Mouse (Mus musculus) midbrain, postnatal 0 days (tissue): ENCODE data around the gene Invs. TPM values are rescaled to one million over a fixed set of nuclear protein-coding genes. Genes with fewer than 3 reads are reported as not detected.
"Not testable (repeated sequence)": the region's sequence is repeated elsewhere in the genome, so short reads cannot be mapped to it uniquely, and the experiment has no call there.

Experiments
- ATAC-seq: fragments of 200-750 bp; cut with Nextera tagmentation; 2 replicates; pipeline ENCODE4 v1.8.0; 2017; ENCODE audit warnings: moderate number of reproducible peaks, mild to moderate bottlenecking, moderate TSS enrichment, moderate library complexity; ENCODE audit not compliant: low FRiP score
- DNase-seq: peaks from one replicate; pipeline ENCODE4 v3.0.0-alpha.2; 2015; ENCODE audit warnings: low spot score
- H3K27ac ChIP-seq: fragments of 300-500 bp; sonication (generic); 2 replicates; pipeline ENCODE4 v1.5.1; 2014; ENCODE audit warnings: low read depth, mild to moderate bottlenecking, low read length, mixed read lengths
- H3K27me3 ChIP-seq: fragments of 300-500 bp; sonication (generic); 2 replicates; pipeline ENCODE4 v1.6.1; 2014; ENCODE audit warnings: low read length, control low read depth, mixed read lengths; ENCODE audit not compliant: insufficient read depth
- H3K36me3 ChIP-seq: fragments of 300-500 bp; sonication (generic); 2 replicates; pipeline ENCODE4 v1.6.1; 2014; ENCODE audit warnings: low read length, control low read depth, mixed read lengths; ENCODE audit not compliant: insufficient read depth
- H3K4me1 ChIP-seq: fragments of 300-500 bp; sonication (generic); 2 replicates; pipeline ENCODE4 v1.6.1; 2014; ENCODE audit warnings: mild to moderate bottlenecking, control low read depth, antibody characterized with exemption, low read length, mixed read lengths; ENCODE audit not compliant: insufficient read depth
- H3K4me2 ChIP-seq: fragments of 300-500 bp; sonication (generic); 2 replicates; pipeline ENCODE4 v1.6.1; 2014; ENCODE audit warnings: low read depth, mild to moderate bottlenecking, low read length, mixed read lengths; ENCODE audit not compliant: poor library complexity, severe bottlenecking
- H3K4me3 ChIP-seq: fragments of 300-500 bp; sonication (generic); 2 replicates; pipeline ENCODE4 v1.5.1; 2014; ENCODE audit warnings: low read depth, mild to moderate bottlenecking, low read length, moderate library complexity
- H3K9ac ChIP-seq: fragments of 300-500 bp; sonication (generic); replicated peaks from 2 replicates; pipeline ENCODE4 v1.6.1; 2014; ENCODE audit warnings: mild to moderate bottlenecking, low read length, moderate library complexity, mixed read lengths; ENCODE audit not compliant: poor library complexity, severe bottlenecking
- H3K9me3 ChIP-seq: fragments of 300-500 bp; sonication (generic); 2 replicates; pipeline ENCODE4 v1.6.1; 2016; ENCODE audit warnings: low read length, control low read depth
- CTCF ChIP-seq: IDR thresholded peaks from 2 replicates; pipeline ENCODE4 v1.5.1; 2016; ENCODE audit warnings: antibody characterized with exemption, mild to moderate bottlenecking
- WGBS: fragments of 180-500 bp; shearing (Covaris S2); extraction: QIAGEN DNeasy Blood & Tissue Kit; methylation state at CpG from one replicate; pipeline ENCODE4 v1.1.7; 2014; 5-methylcytosine and 5-hydroxymethylcytosine counted together
- polyA plus RNA-seq: library from polyadenylated mRNA; unstranded; fragments of >200 nt; fragmentation: Nextera tagmentation; extraction: Ambion mirVana; gene quantifications from 2 replicates; pipeline ENCODE4 v1.2.1, GENCODE M21; 2015
- total RNA-seq: library from RNA; depleted of rRNA; stranded (reverse); fragments of >200 nt; gene quantifications from 2 replicates; pipeline ENCODE4 v1.2.3, GENCODE M21; 2014

The Invs gene
- total and polyA plus RNA-seq, 2 experiments from 2014 or later, result 3.4 to 6.0 TPM

GRCm38 (mm10) chr4:48380940-48381339 lies 101.4 kb downstream of the Invs start:
- Histone ChIP-seq H3K4me2 (no peak overlapping the region), H3K4me1 (no peaks in the 10 kb centered on the region), H3K27me3 (no peaks in the 10 kb centered on the region), H3K36me3 (no peaks in the 10 kb centered on the region), H3K4me3 (no peak overlapping the region), H3K27ac (no peak overlapping the region), H3K9me3 (no peaks in the 10 kb centered on the region), H3K9ac (no peak overlapping the region)
- 1% methylated on average over 2 of the region's 2 CpGs for WGBS
- TF ChIP-seq CTCF, result peak; percentile 95
- DNase-seq, result peak; percentile 95
- no peak for ATAC-seq

GRCm38 (mm10) chr4:48382506-48382905 lies 102.9 kb downstream of the Invs start:
- Histone ChIP-seq H3K9me3 (no peaks in the 10 kb centered on the region), H3K4me3 (no peak overlapping the region), H3K27ac (no peak overlapping the region), H3K4me2 (no peak overlapping the region), H3K27me3 (no peaks in the 10 kb centered on the region), H3K9ac (no peak overlapping the region), H3K36me3 (no peaks in the 10 kb centered on the region), H3K4me1 (no peaks in the 10 kb centered on the region)
- no peak for TF ChIP-seq CTCF
- no peak for DNase-seq
- WGBS, result 88% methylated on average over 5 of the region's 5 CpGs
- ATAC-seq, result no peak

- Histone ChIP-seq H3K4me3 (no peak overlapping the region), H3K36me3 (peaks cover 9% of the 10 kb centered on the region; the same call in 1 of the 2 replicates), H3K27me3 (no peaks in the 10 kb centered on the region), H3K4me2 (no peak overlapping the region), H3K4me1 (no peaks in the 10 kb centered on the region), H3K9ac (no peak overlapping the region), H3K9me3 (no peaks in the 10 kb centered on the region), H3K27ac (no peak overlapping the region)
- TF ChIP-seq CTCF, result no peak
- DNase-seq (no peak), ATAC-seq (no peak)
- WGBS, result 96% methylated on average over 3 of the region's 3 CpGs
These were observed 117.4 kb downstream of the Invs start for GRCm38 (mm10) chr4:48396949-48397348.

GRCm38 (mm10) chr4:48403066-48403640 lies 123.6 kb downstream of the Invs start:
- Histone ChIP-seq H3K4me2 (no peak overlapping the region), H3K4me3 (no peak overlapping the region), H3K36me3 (0 out of 2 replicates have a peak, but pooled peaks cover 2% of the 10 kb centered on the region), H3K27ac (no peak overlapping the region), H3K9me3 (no peaks in the 10 kb centered on the region), H3K4me1 (no peaks in the 10 kb centered on the region), H3K9ac (no peak overlapping the region), H3K27me3 (no peaks in the 10 kb centered on the region)
- DNase-seq (no peak), ATAC-seq (no peak)
- TF ChIP-seq CTCF, result no peak
- 85% methylated on average over 16 of the region's 16 CpGs for WGBS

- H3K9ac ChIP-seq, ATAC-seq, H3K4me1 ChIP-seq, H3K27ac ChIP-seq, H3K27me3 ChIP-seq, H3K4me3 ChIP-seq, H3K9me3 ChIP-seq, DNase-seq, H3K4me2 ChIP-seq, H3K36me3 ChIP-seq: not testable (repeated sequence)
- 93% methylated on average over 8 of the region's 10 CpGs for WGBS
These were observed 126.3 kb downstream of the Invs start for GRCm38 (mm10) chr4:48405724-48406491.

- no peaks in the 10 kb centered on the region for H3K36me3 ChIP-seq
- no peaks in the 10 kb centered on the region for H3K9me3 ChIP-seq
- peak; percentile 87 for TF ChIP-seq CTCF
- H3K4me3 ChIP-seq, result no peak overlapping the region
- DNase-seq (peak; percentile 61), ATAC-seq (peak; percentile 53; the same call in 1 of the 2 replicates)
- no peaks in the 10 kb centered on the region for H3K27me3 ChIP-seq
- H3K4me2 ChIP-seq, result no peak overlapping the region
- H3K9ac ChIP-seq, result no peak overlapping the region
- 51% methylated on average over 18 of the region's 18 CpGs for WGBS
- no peaks in the 10 kb centered on the region for H3K4me1 ChIP-seq
- no peak overlapping the region for H3K27ac ChIP-seq
These were observed 127.9 kb downstream of the Invs start for GRCm38 (mm10) chr4:48407350-48408039.
